In the genomic region with DNA sequence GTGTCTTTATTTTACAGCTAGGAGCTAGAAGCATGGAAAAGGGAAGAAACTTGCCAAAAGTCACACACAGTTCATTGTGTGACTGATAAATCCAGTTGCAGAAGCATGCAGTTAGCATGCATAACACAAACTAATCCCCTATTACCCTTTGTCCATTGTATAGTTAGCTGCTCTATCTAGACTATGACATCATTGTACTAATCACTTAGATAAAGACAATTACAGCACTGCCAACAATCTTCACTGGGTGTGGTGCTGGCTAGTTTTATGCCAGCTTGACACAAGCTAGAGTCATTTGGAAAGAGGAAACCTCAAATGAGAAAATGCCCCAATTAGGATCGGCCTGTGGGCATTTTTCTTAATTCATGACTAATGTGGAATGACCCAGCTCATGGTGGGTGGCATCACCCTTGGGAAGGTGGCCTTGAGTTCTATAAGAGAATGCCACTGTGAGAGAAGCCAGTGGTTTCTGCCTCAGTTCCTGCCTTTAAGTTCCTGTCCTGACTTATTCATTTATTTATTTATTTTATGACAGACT, we compare ENCODE assay signal across 28 mouse cellular contexts. TPM values are rescaled to one million over a fixed set of nuclear protein-coding genes. Genes with fewer than 3 reads are reported as not detected.
A peak's percentile ranks its signal among the peaks of the same experiment; 100 is the strongest.
DNase-seq lines count a peak whose midpoint lies in the region; ATAC-seq lines count a peak whose summit lies in the region.
"Had no signal": no experiment of that assay in that cellular context is flagged by ENCODE, and none has a peak within 500 bp of the region (broad histone marks: within the 10 kb centered on the region; RNA-seq: fewer than 3 reads in every experiment).

No protein-coding gene starts in this region.

- H3K4me1 ChIP-seq in heart, embryonic 14.5 days (ENCODE audit: control insufficient read depth in 2 of 2, insufficient read depth in 2 of 2, low read length in 2 of 2) = peaks cover 10 to 12% of the 10 kb centered on the region in 2 experiments
- peaks cover 11% of the 10 kb centered on the region for H3K4me1 ChIP-seq in midbrain, embryonic 11.5 days (ENCODE audit: control insufficient read depth, insufficient read depth, low read length)

- peak; percentile 77 for DNase-seq in heart, adult 11 months
- DNase-seq in heart, postnatal 10 days = no peak
- DNase-seq in heart, adult 8-10 months (ENCODE audit: low spot score) = no peak
- DNase-seq in Muller cell, postnatal 12 days (ENCODE audit: inconsistent ontology term) = peak; percentile 71
- DNase-seq in midbrain, embryonic 11.5 days (ENCODE audit: low spot score, missing footprints) = no peak
- DNase-seq: adrenal gland, adult 2 months; adrenal gland, postnatal 10 days; adrenal gland, postnatal 25 days; B cell, adult 2 months; cerebellum, adult 11 months; cerebellum, adult 18-20 months; cerebellum, adult 8-10 months; cerebellum, adult 9-11 months; cerebellum, postnatal 14 days; cerebellum, postnatal 36 days; embryo, embryonic 11 days had no signal

- H3K27me3 ChIP-seq in heart, embryonic 14.5 days (ENCODE audit: control insufficient read depth, insufficient read depth, low read length) = no peaks in the 10 kb centered on the region
- H3K27me3 ChIP-seq in midbrain, embryonic 11.5 days (ENCODE audit: control insufficient read depth, insufficient read depth, low read length) = no peaks in the 10 kb centered on the region
- H3K27me3 ChIP-seq: CH12.LX; embryonic facial prominence, embryonic 13.5 days; embryonic facial prominence, embryonic 15.5 days had no signal

- WGBS in heart, embryonic 14.5 days = 75% methylated on average over 1 of the region's 1 CpGs
- WGBS in midbrain, embryonic 11.5 days = 89% methylated on average over 1 of the region's 1 CpGs

- no peak overlapping the region for H3K9ac ChIP-seq in heart, embryonic 14.5 days (ENCODE audit: low read length)
- no peak overlapping the region for H3K9ac ChIP-seq in midbrain, embryonic 11.5 days (ENCODE audit: low read length)
- H3K9ac ChIP-seq: embryonic facial prominence, embryonic 13.5 days; embryonic facial prominence, embryonic 15.5 days; forebrain, embryonic 12.5 days had no signal

- ATAC-seq in heart, embryonic 14.5 days (ENCODE audit: insufficient number of reproducible peaks, insufficient read depth, low FRiP score, low read depth) = 0 out of 2 replicates have a peak, but pooled peaks have one; percentile 26
- ATAC-seq in midbrain, embryonic 11.5 days (ENCODE audit: low FRiP score) = no peak
- ATAC-seq: CD4-positive, CD25-positive, alpha-beta regulatory T cell, adult 4 months; forebrain, embryonic 14.5 days; forebrain, embryonic 16.5 days had no signal

- no peak overlapping the region for H3K4me3 ChIP-seq in heart, embryonic 14.5 days (ENCODE audit: control insufficient read depth in 1 of 2, insufficient read depth in 1 of 2, low read depth in 1 of 2, low read length in 2 of 2)
- no peak overlapping the region for H3K4me3 ChIP-seq in midbrain, embryonic 11.5 days (ENCODE audit: low read depth, low read length)
- H3K4me3 ChIP-seq: embryonic facial prominence, embryonic 13.5 days; embryonic facial prominence, embryonic 15.5 days; erythroblast, embryonic 14.5 days; forebrain, embryonic 10.5 days; forebrain, embryonic 12.5 days had no signal

- H3K27ac ChIP-seq in heart, embryonic 14.5 days (replicated peaks in 1 of 2; ENCODE audit: control insufficient read depth in 1 of 2, insufficient read depth in 1 of 2, low read depth in 2 of 2, low read length in 2 of 2) = no peak overlapping the region
- no peak overlapping the region for H3K27ac ChIP-seq in midbrain, embryonic 11.5 days (ENCODE audit: low read depth, low read length)
- H3K27ac ChIP-seq: embryonic facial prominence, embryonic 13.5 days; embryonic facial prominence, embryonic 15.5 days; forebrain, embryonic 10.5 days; forebrain, embryonic 12.5 days had no signal

- no peaks in the 10 kb centered on the region for H3K36me3 ChIP-seq in heart, embryonic 14.5 days (ENCODE audit: control insufficient read depth, insufficient read depth, low read length)
- H3K36me3 ChIP-seq in midbrain, embryonic 11.5 days (ENCODE audit: control insufficient read depth, insufficient read depth, low read length) = no peaks in the 10 kb centered on the region
- H3K36me3 ChIP-seq: embryonic facial prominence, embryonic 13.5 days; forebrain, embryonic 10.5 days; forebrain, embryonic 12.5 days; G1E had no signal

- intact Hi-C loops in heart, postnatal 10 days (cut with DNase I) = no loop called here

- H3K9me3 ChIP-seq in heart, embryonic 14.5 days (ENCODE audit: control insufficient read depth, low read length) = no peaks in the 10 kb centered on the region
- no peaks in the 10 kb centered on the region for H3K9me3 ChIP-seq in midbrain, embryonic 11.5 days (ENCODE audit: control insufficient read depth, low read length)
- H3K9me3 ChIP-seq: embryonic facial prominence, embryonic 13.5 days; embryonic facial prominence, embryonic 15.5 days; forebrain, embryonic 10.5 days; forebrain, embryonic 12.5 days had no signal

- H3K4me2 ChIP-seq in heart, embryonic 14.5 days (ENCODE audit: low read length) = no peak overlapping the region
- H3K4me2 ChIP-seq in midbrain, embryonic 11.5 days = no peak overlapping the region
- H3K4me2 ChIP-seq: embryonic facial prominence, embryonic 13.5 days; embryonic facial prominence, embryonic 15.5 days; forebrain, embryonic 12.5 days had no signal

RNA-seq across cellular contexts. Expression of a gene that starts 13.9 kb away (rescaled TPM):
- total RNA-seq in heart, postnatal 10 days (2021) = 100 to 1,000 TPM; 112 to 117 TPM
- 2.1 TPM in 2 replicates for polyA plus RNA-seq in heart, embryonic 14.5 days (2014; fragmentation: Nextera tagmentation; extraction: Ambion mirVana)
- total RNA-seq in heart, adult 8-10 months (2022) = 100 to 1,000 TPM; 187 to 250 (median 230) TPM
- polyA plus RNA-seq in midbrain, embryonic 11.5 days (2014; fragmentation: Nextera tagmentation; extraction: Ambion mirVana) = 5.8 and 6.2 TPM in 2 replicates
- total RNA-seq: CH12.LX; common myeloid progenitor, adult 5-6 weeks had no signal
- polyA plus RNA-seq: CD4-positive, CD25-positive, alpha-beta regulatory T cell, adult 4 months; forebrain, embryonic 14.5 days; G1E had no signal

Comparison
In these comparisons a context has a peak if more than half of its experiments do, and no peak if none do; other contexts are left out.
1. DNase-seq: peak in heart, adult 11 months (single experiment) and Muller cell, postnatal 12 days (single experiment); none in heart, postnatal 10 days (0 of 2), heart, adult 8-10 months (single experiment) and midbrain, embryonic 11.5 days (single experiment).